Mouse (Mus musculus) inflammation-experienced regulatory T-cells, adult 6 months (primary cell): Measurements from ENCODE around the gene Mical3. TPM values are rescaled to one million over a fixed set of nuclear protein-coding genes. Genes with fewer than 3 reads are reported as not detected.
A peak's percentile ranks its signal among the peaks of the same experiment; 100 is the strongest.

Source experiments
- ATAC-seq: one replicate; pipeline ENCODE4 v1.8.0; 2017
- polyA plus RNA-seq, 3 experiments: library from polyadenylated mRNA; unstranded; fragments of 100-300 nt; shearing (Covaris generic); gene quantifications; one replicate each; pipeline ENCODE4 v1.2.1; 2017

The Mical3 gene
- polyA plus RNA-seq, 3 experiments from 2014 or later: 2.8 to 13.9 (median 8.0) TPM

- ATAC-seq: no peak
Measured at GRCm38 (mm10) chr6:121004959-121005358, 125.8 kb downstream of the Mical3 start.

GRCm38 (mm10) chr6:121002952-121003351 lies 127.8 kb downstream of the Mical3 start:
- no peak for ATAC-seq

GRCm38 (mm10) chr6:120999860-121000526 lies 130.8 kb downstream of the Mical3 start:
- ATAC-seq: no peak

GRCm38 (mm10) chr6:120999087-120999486 lies 131.7 kb downstream of the Mical3 start:
- ATAC-seq: no peak

GRCm38 (mm10) chr6:120996607-120997006 lies 134.2 kb downstream of the Mical3 start:
- no peak for ATAC-seq

GRCm38 (mm10) chr6:120995541-120995940 lies 135.3 kb downstream of the Mical3 start:
- ATAC-seq: no peak

GRCm38 (mm10) chr6:120991857-120992256 lies 138.9 kb downstream of the Mical3 start:
- ATAC-seq: no peak

- no peak for ATAC-seq
Measured at GRCm38 (mm10) chr6:120987571-120988084, 143.2 kb downstream of the Mical3 start.

GRCm38 (mm10) chr6:120987164-120987563 lies 143.6 kb downstream of the Mical3 start:
- ATAC-seq: no peak

- no peak for ATAC-seq
Measured at GRCm38 (mm10) chr6:120986172-120986571, 144.6 kb downstream of the Mical3 start.

GRCm38 (mm10) chr6:120982314-120982713 lies 148.5 kb downstream of the Mical3 start:
- no peak for ATAC-seq

GRCm38 (mm10) chr6:120981537-120981936 lies 149.3 kb downstream of the Mical3 start:
- ATAC-seq: no peak

- ATAC-seq: peak; percentile 80
Measured at GRCm38 (mm10) chr6:120978019-120978621, 152.7 kb downstream of the Mical3 start.

- ATAC-seq: no peak
Measured at GRCm38 (mm10) chr6:120976991-120977390, 153.8 kb downstream of the Mical3 start.

GRCm38 (mm10) chr6:120976097-120976496 lies 154.7 kb downstream of the Mical3 start:
- no peak for ATAC-seq

GRCm38 (mm10) chr6:120971797-120972590 lies 158.8 kb downstream of the Mical3 start:
- peak; percentile 93 for ATAC-seq

GRCm38 (mm10) chr6:120970939-120971796 lies 159.6 kb downstream of the Mical3 start:
- no peak for ATAC-seq

GRCm38 (mm10) chr6:120965814-120966213 lies 165.0 kb downstream of the Mical3 start:
- ATAC-seq: no peak

- ATAC-seq: no peak
Measured at GRCm38 (mm10) chr6:120964179-120964578, 166.6 kb downstream of the Mical3 start.

GRCm38 (mm10) chr6:120960338-120961030 lies 170.3 kb downstream of the Mical3 start:
- no peak for ATAC-seq

- ATAC-seq: no peak
Measured at GRCm38 (mm10) chr6:120957331-120957730, 173.5 kb downstream of the Mical3 start.
